8 mouse cellular contexts compared by ENCODE assay signal in the genomic region with DNA sequence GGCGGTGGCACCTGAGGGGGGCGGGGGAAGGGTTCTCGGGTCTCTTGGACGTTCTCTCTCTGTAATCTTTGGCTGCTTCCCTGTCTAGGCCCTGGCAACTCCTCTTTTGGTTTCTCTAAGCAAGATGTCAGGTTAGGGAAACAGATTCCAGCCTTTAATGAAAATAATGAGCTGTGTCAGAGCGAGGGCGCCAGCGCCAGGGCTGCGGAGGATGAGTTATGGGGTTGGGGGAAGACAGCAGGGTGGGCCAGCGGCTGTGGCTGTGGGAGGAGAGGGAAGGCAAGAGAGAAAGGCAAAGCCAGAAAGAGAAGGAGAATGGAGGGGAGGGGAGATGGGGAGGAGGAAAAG.
DNase-seq lines count a peak whose midpoint lies in the region; ATAC-seq and TF ChIP-seq lines count a peak whose summit lies in the region.
"Had no signal": no experiment of that assay in that cellular context is flagged by ENCODE, and none has a peak within 500 bp of the region (broad histone marks: within the 10 kb centered on the region; RNA-seq: fewer than 3 reads in every experiment).

No protein-coding gene starts in this region.

- no peak for ATAC-seq in embryonic facial prominence, embryonic 11.5 days (replicated peaks; ENCODE audit: insufficient number of reproducible peaks, low FRiP score, low TSS enrichment, low read depth)
- ATAC-seq in intestine, postnatal 0 days = no peak
- ATAC-seq in lung, embryonic 16.5 days (ENCODE audit: low read depth) = peak; percentile 79

- peak overlapping the region; percentile 2; the same call in 1 of the 2 replicates for H3K4me2 ChIP-seq in embryonic facial prominence, embryonic 11.5 days (ENCODE audit: low read depth, low read length)
- peak overlapping the region; percentile 51 for H3K4me2 ChIP-seq in intestine, postnatal 0 days (replicated peaks; ENCODE audit: low read depth)
- peak overlapping the region; percentile 58 for H3K4me2 ChIP-seq in lung, embryonic 16.5 days (ENCODE audit: low read depth, low read length)

- no peaks in the 10 kb centered on the region for H3K9me3 ChIP-seq in embryonic facial prominence, embryonic 11.5 days (replicated peaks; ENCODE audit: control insufficient read depth, low read length)
- no peaks in the 10 kb centered on the region for H3K9me3 ChIP-seq in intestine, postnatal 0 days (ENCODE audit: control insufficient read depth)
- no peaks in the 10 kb centered on the region for H3K9me3 ChIP-seq in lung, embryonic 16.5 days (ENCODE audit: control insufficient read depth, low read length)

- H3K36me3 ChIP-seq in embryonic facial prominence, embryonic 11.5 days (replicated peaks; ENCODE audit: control insufficient read depth, insufficient read depth, low read depth, low read length) = no peaks in the 10 kb centered on the region
- no peaks in the 10 kb centered on the region for H3K36me3 ChIP-seq in intestine, postnatal 0 days (ENCODE audit: control insufficient read depth, insufficient read depth)
- H3K36me3 ChIP-seq in lung, embryonic 16.5 days (ENCODE audit: control insufficient read depth, insufficient read depth, low read length) = no peaks in the 10 kb centered on the region

- peak overlapping the region; percentile 11; the same call in 1 of the 2 replicates for H3K4me3 ChIP-seq in embryonic facial prominence, embryonic 11.5 days (ENCODE audit: low read depth, low read length)
- H3K4me3 ChIP-seq in intestine, postnatal 0 days (ENCODE audit: low read depth, low read length) = peak overlapping the region; percentile 10; the same call in 1 of the 2 replicates
- peak overlapping the region; percentile 36 for H3K4me3 ChIP-seq in lung, embryonic 16.5 days (ENCODE audit: low read length)
- H3K4me3 ChIP-seq: erythroblast, embryonic 14.5 days had no signal

- no peaks in the 10 kb centered on the region for H3K27me3 ChIP-seq in embryonic facial prominence, embryonic 11.5 days (ENCODE audit: control insufficient read depth, insufficient read depth, low read length)
- no peaks in the 10 kb centered on the region for H3K27me3 ChIP-seq in intestine, postnatal 0 days (replicated peaks; ENCODE audit: control insufficient read depth, insufficient read depth, low read length)
- no peaks in the 10 kb centered on the region for H3K27me3 ChIP-seq in lung, embryonic 16.5 days (ENCODE audit: control insufficient read depth, insufficient read depth, low read depth, low read length)

- intact Hi-C loops in left cerebral cortex, postnatal 25 days (cut with DNase I) = no loop called here

- H3K9ac ChIP-seq in embryonic facial prominence, embryonic 11.5 days (replicated peaks; ENCODE audit: low read length) = peak overlapping the region; percentile 40; the same call in 1 of the 2 replicates
- no peak overlapping the region for H3K9ac ChIP-seq in intestine, postnatal 0 days (ENCODE audit: low read depth, low read length)
- H3K9ac ChIP-seq in lung, embryonic 16.5 days (ENCODE audit: low read length) = 0 out of 2 replicates have a peak overlapping the region, but pooled peaks have one; percentile 36

- peaks cover 7% of the 10 kb centered on the region; the same call in 1 of the 2 replicates for H3K4me1 ChIP-seq in embryonic facial prominence, embryonic 11.5 days (ENCODE audit: control insufficient read depth, insufficient read depth, low read length)
- no peaks in the 10 kb centered on the region; the same call in 1 of the 2 replicates for H3K4me1 ChIP-seq in intestine, postnatal 0 days (replicated peaks; ENCODE audit: control insufficient read depth, insufficient read depth, low read length)
- H3K4me1 ChIP-seq in lung, embryonic 16.5 days (replicated peaks; ENCODE audit: control insufficient read depth, insufficient read depth, low read length) = peaks cover 15% of the 10 kb centered on the region

- peak; percentile 41 for DNase-seq in NIH3T3 (ENCODE audit: low read depth)
- DNase-seq in embryonic facial prominence, embryonic 11.5 days (ENCODE audit: low spot score) = no peak
- peak; percentile 40 for DNase-seq in ovary, postnatal 36 days (ENCODE audit: low spot score)
- DNase-seq in left cerebral cortex, postnatal 25 days (ENCODE audit: low spot score in 2 of 2) = no peak
- no peak for DNase-seq in adrenal gland, postnatal 14 days

- TF ChIP-seq CTCF in intestine, postnatal 0 days (IDR thresholded peaks at IDR 0.05; ENCODE audit: low read depth) = no peak

- no peak overlapping the region for H3K27ac ChIP-seq in embryonic facial prominence, embryonic 11.5 days (replicated peaks; ENCODE audit: low read depth, low read length)
- peak overlapping the region; percentile 51 for H3K27ac ChIP-seq in intestine, postnatal 0 days (ENCODE audit: low read depth, low read length)
- H3K27ac ChIP-seq in lung, embryonic 16.5 days (ENCODE audit: low read length) = peak overlapping the region; percentile 79

- 21% methylated on average over 9 of the region's 9 CpGs for WGBS in embryonic facial prominence, embryonic 11.5 days
- WGBS in intestine, postnatal 0 days = 22% methylated on average over 9 of the region's 9 CpGs
- 7% methylated on average over 9 of the region's 9 CpGs for WGBS in lung, embryonic 16.5 days

Comparison
In these comparisons a context has a peak if more than half of its experiments do, and no peak if none do; other contexts are left out.
1. DNase-seq: peak in NIH3T3 (single experiment) and ovary, postnatal 36 days (single experiment); none in embryonic facial prominence, embryonic 11.5 days (single experiment), left cerebral cortex, postnatal 25 days (0 of 2) and adrenal gland, postnatal 14 days (single experiment).
2. H3K4me2 ChIP-seq: peak in every context shown above with its lines; median percentile 58 in lung, embryonic 16.5 days; 51 in intestine, postnatal 0 days; 2 in embryonic facial prominence, embryonic 11.5 days.
3. Peak in every context shown above with its lines, with median percentiles within 50 percentile points of each other: H3K4me3 ChIP-seq.